Mouse (Mus musculus) layer of hippocampus, adult 8-10 months (tissue): ENCODE measurements around the gene 2810459M11Rik. TPM values are rescaled to one million over a fixed set of nuclear protein-coding genes. Genes with fewer than 3 reads are reported as not detected.
A peak's percentile ranks its signal among the peaks of the same experiment; 100 is the strongest.

ENCODE experiments used
- DNase-seq, 2 experiments: peaks; one replicate each; pipeline ENCODE4 v3.0.0; 2022; ENCODE audit warnings: low spot score in 2 of 2
- total RNA-seq, 4 experiments: library from RNA; stranded (reverse); gene quantifications; 2 replicates each; pipeline ENCODE4 v1.2.4; 2022

2810459M11Rik gene
- total RNA-seq, 4 experiments from 2014 or later = 12.6 to 22.3 (median 17.2) TPM

DNA sequence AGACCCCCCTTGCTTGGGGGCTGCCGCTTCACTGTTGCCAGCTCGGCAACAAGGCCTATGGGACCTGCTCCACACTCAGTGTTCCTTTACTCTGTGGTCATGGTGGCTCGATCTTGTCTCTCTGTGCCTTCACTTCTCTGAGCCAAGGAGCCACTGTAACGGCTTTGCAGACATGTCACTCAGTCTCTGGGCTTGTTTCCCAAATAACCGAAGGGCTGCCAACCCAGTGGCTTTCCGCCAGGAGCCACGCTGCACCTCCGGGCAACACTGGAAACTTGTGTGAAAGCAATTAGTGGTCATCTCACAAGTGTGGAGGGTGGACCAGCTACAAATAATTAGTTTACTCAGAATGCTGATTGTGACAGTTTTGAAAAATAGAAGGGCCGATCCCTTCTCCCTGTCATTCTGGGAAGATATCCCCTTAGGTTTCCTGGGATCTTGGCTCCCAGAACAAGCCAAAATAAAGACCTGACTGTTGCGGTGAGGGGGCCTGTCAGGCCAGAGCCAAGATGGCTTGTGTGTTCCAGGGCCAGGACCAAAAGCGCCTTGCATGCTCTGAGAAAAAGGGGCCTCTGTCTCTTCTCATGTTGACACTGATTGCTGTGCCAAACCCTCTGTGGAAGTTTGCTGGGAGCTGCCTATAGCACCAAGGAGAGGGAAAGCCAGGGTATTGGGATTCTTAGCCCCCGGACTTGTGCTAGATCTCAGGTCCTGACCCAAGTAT, 7.7 kb downstream of the 2810459M11Rik start:
- peak; percentile 82 to 83 for DNase-seq

DNA sequence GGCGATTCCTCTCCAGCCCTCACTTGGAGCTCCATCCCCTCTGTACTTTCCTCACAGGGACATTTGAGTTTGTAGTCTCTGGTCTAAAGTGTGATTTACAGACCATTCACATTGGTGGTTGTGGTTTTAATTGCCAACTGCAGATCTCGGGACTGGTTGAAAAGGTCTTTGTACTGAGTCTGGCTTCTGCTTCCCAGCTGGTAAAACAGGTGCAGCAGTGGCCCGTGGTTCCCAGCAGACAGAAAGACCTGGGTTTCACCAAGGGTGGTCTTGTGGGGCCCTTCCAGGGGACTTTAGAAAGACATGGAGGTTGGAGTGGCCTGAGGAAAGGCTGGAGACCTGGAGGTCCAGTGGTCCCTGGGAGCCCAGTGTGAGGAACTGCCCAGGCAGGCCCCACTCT, 9.3 kb downstream of the 2810459M11Rik start:
- no peak for DNase-seq

DNA sequence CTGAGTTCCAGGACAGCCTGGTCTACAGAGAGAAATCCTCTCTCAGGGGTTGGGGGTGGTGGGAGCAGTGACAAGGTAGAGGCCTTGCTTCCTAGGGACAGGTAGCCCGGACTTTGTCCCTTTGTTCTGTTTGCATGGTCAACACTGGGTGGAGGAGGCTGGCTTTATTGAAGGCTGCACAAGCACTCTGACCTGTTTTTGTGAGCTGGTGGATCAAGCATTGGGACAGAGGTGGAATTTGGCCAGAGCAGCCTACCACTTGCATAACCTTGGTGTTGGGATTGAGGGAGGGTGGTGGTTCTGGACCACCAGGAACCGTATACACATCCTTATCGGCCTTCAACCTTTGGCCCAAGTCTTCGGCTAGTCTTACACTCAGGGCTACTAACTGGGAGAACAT, 10.6 kb downstream of the 2810459M11Rik start:
- no peak for DNase-seq

GRCm38 (mm10) chr1:86058856-86059769, 13.4 kb downstream of the 2810459M11Rik start:
- DNase-seq = peak; percentile 91 to 96

- no peak for DNase-seq
Observed at GRCm38 (mm10) chr1:86062523-86062922, 16.9 kb downstream of the 2810459M11Rik start.

- DNase-seq = peak; percentile 85 to 89
Observed at GRCm38 (mm10) chr1:86064271-86064991, 18.8 kb downstream of the 2810459M11Rik start, which contains the start of gene Psmd1. Psmd1 (plus strand) TSS chr1:86064387.

GRCm38 (mm10) chr1:86076565-86076964, 30.9 kb downstream of the 2810459M11Rik start:
- no peak for DNase-seq

DNA sequence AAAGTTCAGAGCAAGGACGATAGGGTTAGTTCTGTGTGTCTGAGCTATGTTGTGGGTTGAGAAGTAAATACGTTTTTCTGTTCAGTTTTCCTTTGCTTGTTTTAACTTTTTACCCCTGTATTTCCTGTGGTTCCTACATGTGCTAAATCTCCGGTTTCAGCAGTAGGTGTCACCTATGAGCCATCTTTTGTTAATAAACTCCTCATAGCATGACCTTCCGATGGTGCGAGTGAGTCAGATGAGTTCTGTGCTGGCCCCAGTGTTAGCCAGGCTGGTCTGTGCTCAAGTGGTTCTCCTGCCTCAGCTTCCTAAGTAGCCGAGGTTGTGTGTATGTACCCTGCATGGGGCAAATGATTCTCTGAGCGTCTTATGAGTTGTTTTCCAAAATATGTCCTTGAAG, 48.8 kb downstream of the 2810459M11Rik start:
- DNase-seq = no peak

DNA sequence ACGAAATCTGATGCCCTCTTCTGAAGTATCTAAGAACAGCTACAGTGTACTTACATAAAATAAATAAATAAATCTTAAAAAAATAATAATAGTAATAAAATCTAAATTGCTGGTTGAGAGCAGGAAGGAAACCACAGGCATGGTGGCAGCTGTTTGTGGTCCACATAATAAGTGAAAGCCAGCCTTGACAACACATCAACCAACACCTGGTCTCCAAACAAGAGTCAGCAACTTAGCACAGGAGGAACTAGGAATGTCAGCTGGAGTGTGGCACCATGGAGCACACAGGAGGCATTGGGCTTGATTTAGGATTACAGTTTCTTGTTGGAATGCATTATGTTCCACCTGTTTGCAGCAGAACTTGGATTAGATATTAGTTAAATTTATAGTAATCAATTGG, 59.4 kb downstream of the 2810459M11Rik start:
- no peak for DNase-seq

Other genes starting within 250 kb of the 2810459M11Rik start
- 100 to 1,000 TPM; 782 to 804 (median 787) TPM for gene Itm2c, start 151.6 kb upstream of the 2810459M11Rik start, total RNA-seq
- 1 to 10 TPM; 4.3 to 5.3 (median 4.5) TPM for gene 4933407L21Rik, start 117.4 kb upstream of the 2810459M11Rik start, total RNA-seq
- under 1 TPM in 3 of 4 experiments, not detected in 1; 0.08 to 0.52 (median 0.25) TPM for gene Gpr55, start 84.9 kb upstream of the 2810459M11Rik start, total RNA-seq
- 1 to 10 TPM; 1.1 to 1.7 (median 1.3) TPM for gene Spata3, start 29.0 kb upstream of the 2810459M11Rik start, total RNA-seq
- 100 to 1,000 TPM; 117 to 122 (median 118) TPM for gene Psmd1, start 18.5 kb downstream of the 2810459M11Rik start, total RNA-seq
- not detected for gene Htr2b, start 66.1 kb downstream of the 2810459M11Rik start, total RNA-seq
- 1 to 10 TPM in 3 of 4 experiments, not detected in 1; 4.5 to 7.4 (median 6.4) TPM for gene Gm21972, start 87.8 kb downstream of the 2810459M11Rik start, total RNA-seq
- 10 to 100 TPM; 35.5 to 52.4 (median 43.3) TPM for gene Armc9, start 108.9 kb downstream of the 2810459M11Rik start, total RNA-seq